22 mouse cellular contexts compared by ENCODE assay signal in the genomic region with DNA sequence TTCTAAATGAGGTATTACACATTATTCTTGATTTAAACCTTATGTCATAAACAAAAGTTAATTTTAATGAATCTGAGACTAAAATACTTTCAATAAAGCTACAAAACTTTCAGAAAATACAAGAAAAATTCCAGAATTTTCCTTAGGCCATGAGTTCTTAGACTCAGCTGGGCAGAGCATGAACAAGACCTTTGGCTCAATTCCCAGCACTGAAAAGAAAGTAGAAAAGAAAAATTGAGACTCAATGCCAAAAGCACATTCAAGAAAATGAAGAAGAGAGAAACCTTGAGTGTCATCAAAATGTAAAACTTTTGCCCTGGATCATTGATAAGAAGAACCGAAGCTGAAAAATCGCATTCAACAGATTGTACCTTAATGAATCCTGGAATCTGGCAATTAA.
A peak's percentile ranks its signal among the peaks of the same experiment; 100 is the strongest.
DNase-seq lines count a peak whose midpoint lies in the region; ATAC-seq and TF ChIP-seq lines count a peak whose summit lies in the region.
"Had no signal": no experiment of that assay in that cellular context is flagged by ENCODE, and none has a peak within 500 bp of the region (broad histone marks: within the 10 kb centered on the region; RNA-seq: fewer than 3 reads in every experiment).

No protein-coding gene starts in this region.

- no peak for TF ChIP-seq CTCF in lung, embryonic 14.5 days (IDR thresholded peaks at IDR 0.05; ENCODE audit: low read depth)

- no peaks in the 10 kb centered on the region for H3K9me3 ChIP-seq in embryonic facial prominence, embryonic 14.5 days (ENCODE audit: control insufficient read depth, low read length)
- H3K9me3 ChIP-seq in embryonic facial prominence, embryonic 10.5 days, result no peaks in the 10 kb centered on the region
- no peaks in the 10 kb centered on the region for H3K9me3 ChIP-seq in lung, embryonic 14.5 days (ENCODE audit: low read depth, low read length)
- H3K9me3 ChIP-seq: embryonic facial prominence, embryonic 13.5 days; forebrain, embryonic 13.5 days; forebrain, embryonic 15.5 days had no signal

- no peak overlapping the region for H3K9ac ChIP-seq in embryonic facial prominence, embryonic 14.5 days (ENCODE audit: low read depth, low read length)
- no peak overlapping the region for H3K9ac ChIP-seq in lung, embryonic 14.5 days
- H3K9ac ChIP-seq: embryonic facial prominence, embryonic 13.5 days; forebrain, embryonic 13.5 days; forebrain, embryonic 15.5 days; forebrain, postnatal 0 days had no signal

- H3K4me2 ChIP-seq in embryonic facial prominence, embryonic 14.5 days (ENCODE audit: low read depth, low read length), result no peak overlapping the region
- no peak overlapping the region for H3K4me2 ChIP-seq in lung, embryonic 14.5 days
- H3K4me2 ChIP-seq: embryonic facial prominence, embryonic 13.5 days; forebrain, embryonic 13.5 days; forebrain, embryonic 15.5 days had no signal

- no peak for ATAC-seq in embryonic facial prominence, embryonic 14.5 days (ENCODE audit: low read depth)
- ATAC-seq in lung, embryonic 14.5 days (ENCODE audit: insufficient read depth), result no peak
- ATAC-seq: activated CD4-positive, CD25-positive, alpha-beta regulatory T cell, adult 4 months; forebrain, embryonic 13.5 days; forebrain, embryonic 15.5 days; forebrain, postnatal 0 days; Patski had no signal

- no peaks in the 10 kb centered on the region for H3K36me3 ChIP-seq in embryonic facial prominence, embryonic 14.5 days (ENCODE audit: control insufficient read depth, insufficient read depth, low read length)
- H3K36me3 ChIP-seq in embryonic facial prominence, embryonic 10.5 days (replicated peaks), result no peaks in the 10 kb centered on the region
- H3K36me3 ChIP-seq in lung, embryonic 14.5 days (ENCODE audit: insufficient read depth), result no peaks in the 10 kb centered on the region
- H3K36me3 ChIP-seq: embryonic facial prominence, embryonic 13.5 days; forebrain, embryonic 15.5 days had no signal

- no peaks in the 10 kb centered on the region for H3K27me3 ChIP-seq in embryonic facial prominence, embryonic 14.5 days (replicated peaks; ENCODE audit: control insufficient read depth, insufficient read depth, low read length)
- H3K27me3 ChIP-seq in embryonic facial prominence, embryonic 10.5 days (replicated peaks; ENCODE audit: low read depth, poor library complexity, severe bottlenecking), result no peaks in the 10 kb centered on the region
- H3K27me3 ChIP-seq in lung, embryonic 14.5 days (ENCODE audit: insufficient read depth, low read length), result no peaks in the 10 kb centered on the region
- H3K27me3 ChIP-seq: embryonic facial prominence, embryonic 13.5 days; forebrain, embryonic 13.5 days; forebrain, embryonic 15.5 days; Patski had no signal

- no peak overlapping the region for H3K4me3 ChIP-seq in embryonic facial prominence, embryonic 14.5 days (ENCODE audit: low read depth, low read length)
- no peak overlapping the region for H3K4me3 ChIP-seq in embryonic facial prominence, embryonic 10.5 days
- no peak overlapping the region for H3K4me3 ChIP-seq in lung, embryonic 14.5 days (ENCODE audit: low read depth, low read length)
- H3K4me3 ChIP-seq: embryonic facial prominence, embryonic 13.5 days; forebrain, embryonic 13.5 days; forebrain, embryonic 15.5 days had no signal

- no peak overlapping the region for H3K27ac ChIP-seq in embryonic facial prominence, embryonic 14.5 days (replicated peaks; ENCODE audit: low read depth, low read length)
- H3K27ac ChIP-seq in embryonic facial prominence, embryonic 10.5 days (replicated peaks), result no peak overlapping the region
- H3K27ac ChIP-seq in lung, embryonic 14.5 days (ENCODE audit: low read depth), result no peak overlapping the region
- H3K27ac ChIP-seq: embryonic facial prominence, embryonic 13.5 days; forebrain, embryonic 13.5 days; forebrain, embryonic 15.5 days had no signal

- DNase-seq in embryonic facial prominence, embryonic 14.5 days (ENCODE audit: low spot score), result peak; percentile 15
- no peak for DNase-seq in embryonic facial prominence, embryonic 10.5 days (ENCODE audit: low spot score)
- peak; percentile 8 for DNase-seq in kidney, adult 9 months
- DNase-seq in kidney, postnatal 14 days, result no peak
- DNase-seq in lung, embryonic 14.5 days, result peak; percentile 59
- DNase-seq in lung, postnatal 14 days, result no peak
- peak; percentile 79 for DNase-seq in adipocyte (ENCODE audit: low spot score)
- no peak for DNase-seq in heart, adult 8-10 months (ENCODE audit: low spot score)
- DNase-seq: adrenal gland, adult 2 months; adrenal gland, postnatal 10 days; adrenal gland, postnatal 25 days; cerebellum, adult 11-12 months; cerebellum, adult 2 months; cerebellum, adult 9-10 months; cerebellum, postnatal 10 days; cerebellum, postnatal 25 days; forebrain, postnatal 0 days had no signal

- 92% methylated on average over 2 of the region's 2 CpGs for WGBS in embryonic facial prominence, embryonic 14.5 days
- WGBS in embryonic facial prominence, embryonic 10.5 days, result 97% methylated on average over 2 of the region's 2 CpGs
- WGBS in lung, embryonic 14.5 days, result 67% methylated on average over 2 of the region's 2 CpGs

- no peaks in the 10 kb centered on the region for H3K4me1 ChIP-seq in embryonic facial prominence, embryonic 14.5 days (ENCODE audit: control insufficient read depth, insufficient read depth, low read length)
- no peaks in the 10 kb centered on the region for H3K4me1 ChIP-seq in embryonic facial prominence, embryonic 10.5 days
- H3K4me1 ChIP-seq in lung, embryonic 14.5 days (ENCODE audit: insufficient read depth), result no peaks in the 10 kb centered on the region
- H3K4me1 ChIP-seq: embryonic facial prominence, embryonic 13.5 days; forebrain, embryonic 13.5 days; forebrain, embryonic 15.5 days had no signal

Comparison
In these comparisons a context has a peak if more than half of its experiments do, and no peak if none do; other contexts are left out.
1. DNase-seq: peak in embryonic facial prominence, embryonic 14.5 days (single experiment), kidney, adult 9 months (single experiment), lung, embryonic 14.5 days (single experiment) and adipocyte (single experiment); none in embryonic facial prominence, embryonic 10.5 days (single experiment), kidney, postnatal 14 days (single experiment), lung, postnatal 14 days (single experiment) and heart, adult 8-10 months (single experiment).